28 mouse cellular contexts compared by ENCODE assay signal in the genomic region with DNA sequence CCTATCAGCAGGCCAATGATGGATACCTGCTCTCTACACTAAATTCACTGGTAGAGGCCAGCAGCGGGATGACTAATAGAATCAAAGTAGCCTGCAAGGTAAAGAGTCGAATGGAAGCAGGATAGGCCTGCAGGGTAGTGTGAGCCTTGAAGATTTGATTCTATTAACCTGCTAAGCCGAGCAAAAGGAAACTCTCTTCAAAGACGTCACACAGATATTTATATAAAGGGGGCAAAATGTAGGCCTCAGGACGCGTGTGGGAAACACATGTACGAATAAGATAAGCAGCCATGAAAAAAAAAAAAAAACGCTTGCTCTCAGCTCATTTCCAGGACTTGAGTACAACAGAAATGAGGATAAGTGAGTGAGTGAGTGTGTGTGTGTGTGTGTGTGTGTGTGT.
DNase-seq lines count a peak whose midpoint lies in the region; ATAC-seq and TF ChIP-seq lines count a peak whose summit lies in the region.
"Had no signal": no experiment of that assay in that cellular context is flagged by ENCODE, and none has a peak within 500 bp of the region (broad histone marks: within the 10 kb centered on the region; RNA-seq: fewer than 3 reads in every experiment).

No protein-coding gene starts in this region.

- no peaks in the 10 kb centered on the region for H3K36me3 ChIP-seq in lung, postnatal 0 days (ENCODE audit: insufficient read depth, low read length)
- no peaks in the 10 kb centered on the region for H3K36me3 ChIP-seq in liver, embryonic 14.5 days (replicated peaks; ENCODE audit: control insufficient read depth, insufficient read depth, low read depth)
- H3K36me3 ChIP-seq: embryonic facial prominence, embryonic 13.5 days; forebrain, embryonic 12.5 days; heart, embryonic 10.5 days; heart, embryonic 15.5 days; midbrain, embryonic 12.5 days had no signal

- H3K9ac ChIP-seq in lung, postnatal 0 days (replicated peaks; ENCODE audit: low read depth): no peak overlapping the region
- no peak overlapping the region; the same call in 1 of the 2 replicates for H3K9ac ChIP-seq in liver, embryonic 14.5 days (replicated peaks)
- H3K9ac ChIP-seq: embryonic facial prominence, embryonic 13.5 days; forebrain, embryonic 12.5 days; forebrain, postnatal 0 days; heart, embryonic 15.5 days; hindbrain, embryonic 14.5 days; midbrain, embryonic 12.5 days had no signal

- peak; percentile 65 for TF ChIP-seq EP300 in lung, postnatal 0 days (IDR thresholded peaks at IDR 0.05)
- TF ChIP-seq EP300 in liver, embryonic 14.5 days (IDR thresholded peaks at IDR 0.05; ENCODE audit: low read depth): peak; percentile 70

- H3K9me3 ChIP-seq in lung, postnatal 0 days (ENCODE audit: low read length): no peaks in the 10 kb centered on the region
- no peaks in the 10 kb centered on the region for H3K9me3 ChIP-seq in liver, embryonic 14.5 days (ENCODE audit: control insufficient read depth, low read length)
- H3K9me3 ChIP-seq: embryonic facial prominence, embryonic 13.5 days; forebrain, embryonic 12.5 days; heart, embryonic 10.5 days; heart, embryonic 15.5 days; midbrain, embryonic 12.5 days had no signal

- 40% methylated on average over 8 of the region's 8 CpGs for WGBS in lung, postnatal 0 days
- WGBS in liver, embryonic 14.5 days (ENCODE audit: insufficient replicate concordance): 19% methylated on average over 8 of the region's 8 CpGs

- no peak; the same call in 1 of the 2 replicates for ATAC-seq in lung, postnatal 0 days
- peak; percentile 30 to 70; a peak in 2 of 4 replicates for ATAC-seq in hematopoietic stem cell, adult 5-6 weeks (replicated peaks in 1 of 2; ENCODE audit: insufficient read depth in 1 of 2, low FRiP score in 2 of 2, low TSS enrichment in 1 of 2, low read depth in 1 of 2, poor library complexity in 2 of 2, severe bottlenecking in 2 of 2)
- ATAC-seq in liver, embryonic 14.5 days (ENCODE audit: insufficient read depth): peak; percentile 68
- ATAC-seq in megakaryocyte-erythroid progenitor cell, adult 5-6 weeks (replicated peaks; ENCODE audit: low FRiP score, low TSS enrichment, poor library complexity, severe bottlenecking): peak; percentile 73
- no peak for ATAC-seq in cerebellum, adult (ENCODE audit: insufficient number of reproducible peaks, low FRiP score, low TSS enrichment)
- ATAC-seq: forebrain, postnatal 0 days; intestine, postnatal 0 days; Patski had no signal

- no peaks in the 10 kb centered on the region for H3K4me1 ChIP-seq in lung, postnatal 0 days (ENCODE audit: insufficient read depth, low read depth, low read length)
- peaks cover 22 to 29% of the 10 kb centered on the region in 2 experiments for H3K4me1 ChIP-seq in liver, embryonic 14.5 days (replicated peaks; ENCODE audit: control insufficient read depth in 2 of 2, insufficient read depth in 2 of 2, low read length in 1 of 2)
- H3K4me1 ChIP-seq: embryonic facial prominence, embryonic 13.5 days; forebrain, embryonic 12.5 days; heart, embryonic 10.5 days; heart, embryonic 15.5 days; midbrain, embryonic 12.5 days had no signal

- H3K4me2 ChIP-seq in lung, postnatal 0 days (replicated peaks; ENCODE audit: low read depth, low read length): no peak overlapping the region
- peak overlapping the region; percentile 43 for H3K4me2 ChIP-seq in liver, embryonic 14.5 days (ENCODE audit: low read depth)
- H3K4me2 ChIP-seq: embryonic facial prominence, embryonic 13.5 days; forebrain, embryonic 12.5 days; heart, embryonic 15.5 days; hindbrain, embryonic 14.5 days; midbrain, embryonic 12.5 days had no signal

- no peaks in the 10 kb centered on the region for H3K27me3 ChIP-seq in lung, postnatal 0 days (replicated peaks; ENCODE audit: insufficient read depth, low read length)
- H3K27me3 ChIP-seq in liver, embryonic 14.5 days (ENCODE audit: control insufficient read depth, insufficient read depth, low read length): no peaks in the 10 kb centered on the region
- H3K27me3 ChIP-seq: embryonic facial prominence, embryonic 13.5 days; forebrain, embryonic 12.5 days; heart, embryonic 15.5 days; midbrain, embryonic 12.5 days; Patski had no signal

- H3K4me3 ChIP-seq in lung, postnatal 0 days (ENCODE audit: low read depth, low read length): no peak overlapping the region
- H3K4me3 ChIP-seq in liver, embryonic 14.5 days (ENCODE audit: insufficient read depth in 1 of 2, low read depth in 2 of 2, low read length in 2 of 2): no peak overlapping the region
- H3K4me3 ChIP-seq: embryonic facial prominence, embryonic 13.5 days; erythroblast, embryonic 14.5 days; forebrain, embryonic 12.5 days; heart, embryonic 10.5 days; heart, embryonic 15.5 days; midbrain, embryonic 12.5 days had no signal

- TF ChIP-seq CTCF in lung, postnatal 0 days (IDR thresholded peaks at IDR 0.05): no peak
- no peak for TF ChIP-seq CTCF in liver, embryonic 14.5 days (IDR thresholded peaks at IDR 0.05; ENCODE audit: low read depth)

- intact Hi-C loops in heart, postnatal 25 days (cut with DNase I): no loop called here

- DNase-seq in lung, postnatal 0 days (ENCODE audit: low spot score): peak; percentile 23
- no peak for DNase-seq in lung, postnatal 4 days
- DNase-seq in liver, embryonic 14.5 days (ENCODE audit: low read depth in 3 of 3, low spot score in 3 of 3): peak; percentile 47 to 58 (median 57)
- DNase-seq in frontal cortex, postnatal 36 days (ENCODE audit: low spot score in 2 of 2): no peak
- DNase-seq in heart, postnatal 25 days (ENCODE audit: low spot score): no peak
- DNase-seq: adrenal gland, postnatal 14 days; cerebellum, adult 8-10 months; cerebellum, postnatal 25 days; forebrain, postnatal 0 days; gastrocnemius, postnatal 25 days; heart, adult 11 months; heart, postnatal 36 days; kidney, adult 9 months; kidney, postnatal 14 days; layer of hippocampus, adult 9-11 months; lung, postnatal 10 days had no signal

- no peak overlapping the region for H3K27ac ChIP-seq in lung, postnatal 0 days (ENCODE audit: low read length)
- peak overlapping the region; percentile 64 for H3K27ac ChIP-seq in liver, embryonic 14.5 days
- H3K27ac ChIP-seq: embryonic facial prominence, embryonic 13.5 days; forebrain, embryonic 12.5 days; heart, embryonic 10.5 days; heart, embryonic 15.5 days; hindbrain, embryonic 14.5 days; midbrain, embryonic 12.5 days had no signal

Comparison
In these comparisons a context has a peak if more than half of its experiments do, and no peak if none do; other contexts are left out.
1. DNase-seq: peak in lung, postnatal 0 days (single experiment) and liver, embryonic 14.5 days (3 of 3); none in lung, postnatal 4 days (0 of 2), frontal cortex, postnatal 36 days (0 of 2) and heart, postnatal 25 days (single experiment).
2. ATAC-seq: peak in hematopoietic stem cell, adult 5-6 weeks (2 of 2), liver, embryonic 14.5 days (single experiment) and megakaryocyte-erythroid progenitor cell, adult 5-6 weeks (single experiment); none in lung, postnatal 0 days (single experiment) and cerebellum, adult (single experiment).